ENCODE assay signal across 1 mouse cellular context in genomic region chr2:62618934-62619341, GRCm38 (mm10).
TF ChIP-seq lines count a peak whose summit lies in the region.

No protein-coding gene starts in this region.

TF ChIP-seq in MEL, 35 proteins besides CTCF, POLR2A, EP300 and RAD21 (continued from another document):
- TF ChIP-seq NRF1 (IDR thresholded peaks at IDR 0.05; ENCODE audit: insufficient read depth, low read depth, low read length, poor library complexity, severe bottlenecking) (no peak), TBP (IDR thresholded peaks at IDR 0.05; ENCODE audit: low read depth, low read length) (peak; percentile 79; the same call in 1 of the 2 replicates), MAX (IDR thresholded peaks at IDR 0.05; ENCODE audit: low read length) (0 out of 2 replicates have a peak, but pooled peaks have one; percentile 63), KAT2A (conservative IDR thresholded peaks at IDR 0.05; ENCODE audit: low read depth, low read length) (peak; percentile 54)
